Mouse (Mus musculus) embryonic facial prominence, embryonic 13.5 days (tissue): ENCODE data around the gene Atoh1. TPM values are rescaled to one million over a fixed set of nuclear protein-coding genes. Genes with fewer than 3 reads are reported as not detected.

Source experiments
- ATAC-seq: fragments of 200-750 bp; cut with Nextera tagmentation; 2 replicates; pipeline ENCODE4 v1.8.0; 2017; ENCODE audit warnings: low read depth; ENCODE audit not compliant: insufficient number of reproducible peaks, insufficient read depth, low FRiP score, low TSS enrichment
- H3K27ac ChIP-seq: fragments of 300-500 bp; sonication (generic); 2 replicates; pipeline ENCODE4 v1.5.1; 2015; ENCODE audit warnings: moderate library complexity, mild to moderate bottlenecking, inconsistent platforms
- H3K27me3 ChIP-seq: fragments of 300-500 bp; sonication (generic); 2 replicates; pipeline ENCODE4 v1.6.1; 2015; ENCODE audit warnings: mild to moderate bottlenecking, inconsistent platforms
- H3K36me3 ChIP-seq: fragments of 300-500 bp; sonication (generic); 2 replicates; pipeline ENCODE4 v1.6.1; 2015; ENCODE audit warnings: mild to moderate bottlenecking, inconsistent platforms
- H3K4me1 ChIP-seq: fragments of 300-500 bp; sonication (generic); 2 replicates; pipeline ENCODE4 v1.6.1; 2015; ENCODE audit warnings: inconsistent platforms
- H3K4me2 ChIP-seq: fragments of 300-500 bp; sonication (generic); 2 replicates; pipeline ENCODE4 v1.6.1; 2015; ENCODE audit warnings: moderate library complexity, mild to moderate bottlenecking, inconsistent platforms
- H3K4me3 ChIP-seq: fragments of 300-500 bp; sonication (generic); 2 replicates; pipeline ENCODE4 v1.5.1; 2015; ENCODE audit warnings: mild to moderate bottlenecking, inconsistent platforms
- H3K9ac ChIP-seq: fragments of 300-500 bp; sonication (generic); 2 replicates; pipeline ENCODE4 v1.6.1; 2015; ENCODE audit warnings: mild to moderate bottlenecking, inconsistent platforms
- H3K9me3 ChIP-seq: fragments of 300-500 bp; sonication (generic); 2 replicates; pipeline ENCODE4 v1.6.1; 2016; ENCODE audit warnings: inconsistent platforms
- WGBS: fragments of 180-500 bp; shearing (Covaris S2); methylation state at CpG from one replicate; pipeline ENCODE4 v1.1.7; 2015; ENCODE audit warnings: mixed read lengths; 5-methylcytosine and 5-hydroxymethylcytosine counted together
- polyA plus RNA-seq: library from polyadenylated mRNA; unstranded; fragments of >200 nt; fragmentation: Nextera tagmentation; extraction: Ambion mirVana; gene quantifications from 2 replicates; pipeline ENCODE4 v1.2.1, GENCODE M21; 2015

Gene Atoh1
- polyA plus RNA-seq, result 0.19 and 0.31 TPM in 2 replicates

GRCm38 (mm10) chr6:64728499-64729198, at the start of gene Atoh1:
TSS of gene Atoh1 (plus strand) at chr6:64729125.
- Histone ChIP-seq H3K27me3 (peaks cover 70% of the 10 kb centered on the region), H3K36me3 (no peaks in the 10 kb centered on the region), H3K4me1 (peaks cover 26% of the 10 kb centered on the region), H3K27ac (no peak within 1 kb of the TSS), H3K4me2 (peak within 1 kb of the TSS; percentile 77), H3K4me3 (peak within 1 kb of the TSS; percentile 46), H3K9ac (peak within 1 kb of the TSS; percentile 49; the same call in 1 of the 2 replicates), H3K9me3 (no peaks in the 10 kb centered on the region)
- peak; percentile 75 for ATAC-seq
- under 1% methylated on average over 34 of the region's 34 CpGs for WGBS

GRCm38 (mm10) chr6:64683974-64684373, 45.0 kb upstream of the Atoh1 start:
- Histone ChIP-seq H3K9ac (no peak overlapping the region), H3K27me3 (peaks cover 28% of the 10 kb centered on the region), H3K4me1 (peaks cover 9% of the 10 kb centered on the region), H3K4me3 (no peak overlapping the region), H3K4me2 (no peak overlapping the region), H3K27ac (no peak overlapping the region), H3K36me3 (no peaks in the 10 kb centered on the region), H3K9me3 (no peaks in the 10 kb centered on the region)
- 34% methylated on average over 9 of the region's 9 CpGs for WGBS
- ATAC-seq, result 0 out of 2 replicates have a peak, but pooled peaks have one; percentile 26

DNA sequence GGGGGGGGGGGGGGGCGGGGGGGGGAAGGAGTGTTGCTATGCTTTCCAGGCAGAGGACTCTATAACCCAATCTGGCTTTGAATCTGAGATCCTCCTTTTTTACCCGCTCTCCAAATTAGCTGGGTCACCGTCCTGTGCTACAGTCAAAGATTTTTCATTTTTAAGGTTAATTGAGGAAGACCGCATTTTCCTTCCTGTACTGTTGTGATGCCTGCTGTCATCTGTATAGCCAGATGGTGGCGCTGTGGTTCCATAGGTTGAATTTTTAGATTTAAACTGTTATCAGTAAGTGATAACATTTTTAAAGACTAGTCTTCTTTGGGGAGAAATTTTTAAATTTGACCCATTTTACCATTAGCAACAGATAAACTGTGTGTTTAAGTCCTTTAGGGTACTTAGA, 44.0 kb upstream of the Atoh1 start:
- no peak for ATAC-seq
- H3K9me3 ChIP-seq, result no peaks in the 10 kb centered on the region
- H3K4me2 ChIP-seq, result peak overlapping the region; percentile 30
- no peak overlapping the region for H3K27ac ChIP-seq
- 6% methylated on average over 5 of the region's 5 CpGs for WGBS
- H3K27me3 ChIP-seq, result peaks cover 28% of the 10 kb centered on the region
- no peak overlapping the region for H3K4me3 ChIP-seq
- H3K36me3 ChIP-seq, result no peaks in the 10 kb centered on the region
- no peak overlapping the region for H3K9ac ChIP-seq
- H3K4me1 ChIP-seq, result peaks cover 9% of the 10 kb centered on the region

DNA sequence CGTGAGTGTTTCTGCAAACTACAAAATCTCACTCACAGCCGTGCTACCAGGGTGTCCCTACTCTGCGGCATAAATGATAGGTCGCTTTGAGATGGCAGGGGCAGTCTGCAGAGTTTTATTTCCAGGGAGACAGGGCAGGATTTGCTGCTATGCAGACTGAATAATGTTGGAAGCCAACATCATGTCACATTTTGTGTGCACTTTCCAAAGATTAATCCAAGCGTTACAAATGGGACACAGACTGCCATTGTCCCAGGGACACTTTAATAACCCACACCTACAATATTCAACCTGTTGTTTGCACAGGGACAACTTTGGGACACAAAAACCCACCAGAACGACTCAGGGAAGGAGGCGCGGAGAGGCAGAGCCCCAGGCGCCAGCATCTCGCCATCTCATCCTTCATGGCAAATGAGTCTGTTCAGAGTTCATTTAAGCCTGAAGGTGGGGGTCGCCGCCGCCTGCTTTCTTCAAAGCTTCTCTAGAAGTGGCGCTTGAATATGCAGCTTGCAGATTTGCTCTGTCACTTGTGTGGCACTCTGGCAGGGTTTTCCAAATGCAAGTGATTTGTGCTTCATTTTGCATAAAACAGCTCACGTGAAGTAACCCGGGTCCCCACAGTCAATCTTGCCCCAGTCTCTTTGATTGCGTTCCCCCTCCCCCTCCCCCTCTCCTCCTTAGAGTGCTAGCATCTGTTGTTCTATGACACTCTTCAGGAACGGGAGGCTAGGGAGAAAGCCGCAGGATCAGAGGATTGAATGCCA, 40.6 kb upstream of the Atoh1 start:
- Histone ChIP-seq H3K27ac (no peak overlapping the region), H3K4me1 (peaks cover 9% of the 10 kb centered on the region), H3K9me3 (no peaks in the 10 kb centered on the region), H3K27me3 (peaks cover 28% of the 10 kb centered on the region), H3K9ac (0 out of 2 replicates have a peak overlapping the region, but pooled peaks have one; percentile 44), H3K4me2 (peak overlapping the region; percentile 47), H3K36me3 (no peaks in the 10 kb centered on the region), H3K4me3 (peak overlapping the region; percentile 9; the same call in 1 of the 2 replicates)
- 0 out of 2 replicates have a peak, but pooled peaks have one; percentile 37 for ATAC-seq
- 6% methylated on average over 19 of the region's 19 CpGs for WGBS

- Histone ChIP-seq H3K9ac (no peak overlapping the region), H3K27ac (no peak overlapping the region), H3K4me2 (no peak overlapping the region), H3K27me3 (no peaks in the 10 kb centered on the region), H3K4me1 (no peaks in the 10 kb centered on the region), H3K4me3 (no peak overlapping the region), H3K36me3 (no peaks in the 10 kb centered on the region), H3K9me3 (no peaks in the 10 kb centered on the region)
- ATAC-seq, result no peak
- WGBS, result 39% methylated on average over 7 of the region's 7 CpGs
Observed at GRCm38 (mm10) chr6:64694688-64695087, 34.2 kb upstream of the Atoh1 start.

GRCm38 (mm10) chr6:64703659-64704058, 25.3 kb upstream of the Atoh1 start:
- no peak overlapping the region for H3K4me3 ChIP-seq
- ATAC-seq, result no peak

DNA sequence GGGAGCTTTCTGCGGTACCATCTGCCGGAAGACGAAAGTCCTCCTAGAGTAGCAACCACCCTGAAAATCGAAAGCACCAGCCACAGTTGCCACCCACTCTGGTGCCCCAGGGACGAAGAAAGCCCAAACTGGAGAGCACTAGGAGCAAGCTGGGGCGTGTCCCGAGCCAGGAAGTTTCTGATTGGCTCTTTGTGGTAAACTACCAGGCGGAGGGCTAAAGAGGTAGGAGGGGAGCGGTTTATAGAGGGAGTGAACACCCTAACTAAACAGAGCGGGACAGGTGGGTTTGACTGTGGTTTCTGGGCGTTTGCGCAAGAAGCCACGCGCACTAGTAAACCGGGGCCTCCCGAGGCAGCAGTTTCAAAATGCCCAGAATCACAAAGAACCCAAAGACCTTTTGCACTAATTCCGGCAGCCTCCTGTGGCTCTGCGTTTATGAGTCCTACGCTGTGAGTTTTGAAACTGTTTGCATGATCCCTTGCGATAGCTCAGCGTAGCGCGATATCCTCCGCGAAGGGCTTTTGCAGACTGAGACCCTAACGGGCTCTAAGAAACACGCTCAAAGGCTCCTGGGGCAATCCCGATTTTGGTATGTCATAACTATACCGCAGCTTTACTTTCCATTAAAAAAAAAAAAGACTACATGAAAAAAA, 1.0 kb upstream of the Atoh1 start:
- Histone ChIP-seq H3K36me3 (no peaks in the 10 kb centered on the region), H3K4me1 (peaks cover 26% of the 10 kb centered on the region), H3K27me3 (peaks cover 62% of the 10 kb centered on the region), H3K4me3 (peak overlapping the region; percentile 46), H3K9me3 (no peaks in the 10 kb centered on the region), H3K4me2 (peak overlapping the region; percentile 77), H3K9ac (no peak overlapping the region), H3K27ac (no peak overlapping the region)
- no peak for ATAC-seq
- under 1% methylated on average over 29 of the region's 29 CpGs for WGBS

More at GRCm38 (mm10) chr6:64703659-64704058, 25.3 kb upstream of the Atoh1 start:
- Histone ChIP-seq H3K9ac (no peak overlapping the region), H3K9me3 (no peaks in the 10 kb centered on the region), H3K27ac (no peak overlapping the region), H3K4me1 (no peaks in the 10 kb centered on the region), H3K36me3 (no peaks in the 10 kb centered on the region), H3K27me3 (no peaks in the 10 kb centered on the region), H3K4me2 (no peak overlapping the region)
- 77% methylated on average over 2 of the region's 2 CpGs for WGBS

- Histone ChIP-seq H3K27me3 (peaks cover 78% of the 10 kb centered on the region), H3K9ac (0 out of 2 replicates have a peak overlapping the region, but pooled peaks have one; percentile 21), H3K36me3 (no peaks in the 10 kb centered on the region), H3K4me1 (peaks cover 30% of the 10 kb centered on the region), H3K27ac (no peak overlapping the region), H3K4me3 (peak overlapping the region; percentile 46), H3K9me3 (no peaks in the 10 kb centered on the region), H3K4me2 (peak overlapping the region; percentile 77)
- ATAC-seq, result peak; percentile 65; the same call in 1 of the 2 replicates
- under 1% methylated on average over 53 of the region's 53 CpGs for WGBS
Observed at GRCm38 (mm10) chr6:64729231-64730011, 496 bp downstream of the Atoh1 start.

DNA sequence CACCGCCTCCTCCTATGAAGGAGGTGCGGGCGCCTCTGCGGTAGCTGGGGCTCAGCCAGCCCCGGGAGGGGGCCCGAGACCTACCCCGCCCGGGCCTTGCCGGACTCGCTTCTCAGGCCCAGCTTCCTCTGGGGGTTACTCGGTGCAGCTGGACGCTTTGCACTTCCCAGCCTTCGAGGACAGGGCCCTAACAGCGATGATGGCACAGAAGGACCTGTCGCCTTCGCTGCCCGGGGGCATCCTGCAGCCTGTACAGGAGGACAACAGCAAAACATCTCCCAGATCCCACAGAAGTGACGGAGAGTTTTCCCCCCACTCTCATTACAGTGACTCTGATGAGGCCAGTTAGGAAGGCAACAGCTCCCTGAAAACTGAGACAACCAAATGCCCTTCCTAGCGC, 1.1 kb downstream of the Atoh1 start:
- Histone ChIP-seq H3K27ac (no peak overlapping the region), H3K4me3 (peak overlapping the region; percentile 46), H3K9ac (no peak overlapping the region), H3K36me3 (no peaks in the 10 kb centered on the region), H3K4me1 (peaks cover 35% of the 10 kb centered on the region), H3K27me3 (peaks cover 84% of the 10 kb centered on the region), H3K4me2 (peak overlapping the region; percentile 77), H3K9me3 (no peaks in the 10 kb centered on the region)
- no peak for ATAC-seq
- WGBS, result 0% methylated on average over 19 of the region's 19 CpGs

- Histone ChIP-seq H3K9me3 (no peaks in the 10 kb centered on the region), H3K4me3 (peak overlapping the region; percentile 46; the same call in 1 of the 2 replicates), H3K4me2 (no peak overlapping the region), H3K27ac (no peak overlapping the region), H3K27me3 (peaks cover 89% of the 10 kb centered on the region), H3K9ac (no peak overlapping the region), H3K4me1 (peaks cover 35% of the 10 kb centered on the region), H3K36me3 (no peaks in the 10 kb centered on the region)
- WGBS, result 4% methylated on average over 14 of the region's 14 CpGs
- no peak for ATAC-seq
Observed at GRCm38 (mm10) chr6:64730506-64731020, 1.6 kb downstream of the Atoh1 start.
